Mouse (Mus musculus): ENCODE measurements around the gene Dclre1b.

GRCm38 (mm10) chr3:103851481-103851880 is 42.2 kb upstream of the Dclre1b start:
- TF ChIP-seq POLR2A (IDR thresholded peaks at IDR 0.05; ENCODE audit: borderline replicate concordance, extremely low read depth, insufficient read depth, insufficient read length, poor library complexity, severe bottlenecking) = no peak
- no peak for TF ChIP-seq CTCF (IDR thresholded peaks at IDR 0.05; ENCODE audit: borderline replicate concordance, extremely low read depth, insufficient read depth, insufficient read length)

Measured in brain, embryonic 14.5 days (tissue).